Mouse (Mus musculus) spleen, adult 2 months (tissue): ENCODE data around the gene Diras1. TPM values are rescaled to one million over a fixed set of nuclear protein-coding genes. Genes with fewer than 3 reads are reported as not detected.

Experiments used
- DNase-seq, 2 experiments: peaks; one replicate each; pipeline versions ENCODE4 v3.0.0 to v3.0.0-alpha.2; 2012 to 2021; ENCODE audit warnings: low spot score in 2 of 2, low read depth in 1 of 2
- H3K27ac ChIP-seq: fragments of 200-500 bp; 2 replicates; pipeline ENCODE4 v1.5.1; 2012; ENCODE audit warnings: low read length, inconsistent platforms; ENCODE audit not compliant: insufficient read depth
- H3K27me3 ChIP-seq: fragments of 200-500 bp; 2 replicates; pipeline ENCODE4 v1.6.1; 2012; ENCODE audit warnings: mild to moderate bottlenecking, moderate library complexity, low read length, inconsistent platforms; ENCODE audit not compliant: control insufficient read depth, insufficient read depth
- H3K36me3 ChIP-seq: fragments of 200-500 bp; 2 replicates; pipeline ENCODE4 v1.6.1; 2012; ENCODE audit warnings: mild to moderate bottlenecking, low read length, inconsistent platforms; ENCODE audit not compliant: control insufficient read depth, insufficient read depth
- H3K4me1 ChIP-seq: fragments of 200-500 bp; 2 replicates; pipeline ENCODE4 v1.6.1; 2011; ENCODE audit warnings: inconsistent platforms; ENCODE audit not compliant: control insufficient read depth, insufficient read depth, insufficient read length
- H3K4me3 ChIP-seq: fragments of 200-500 bp; 2 replicates; pipeline ENCODE4 v1.5.1; 2011; ENCODE audit warnings: mild to moderate bottlenecking, inconsistent platforms; ENCODE audit not compliant: insufficient read depth, insufficient read length; ENCODE audit errors: extremely low read depth
- CTCF ChIP-seq: fragments of 200-500 bp; IDR thresholded peaks from 2 replicates; pipeline ENCODE4 v1.5.1; 2011; ENCODE audit warnings: mild to moderate bottlenecking, inconsistent platforms; ENCODE audit not compliant: insufficient read depth, insufficient read length, insufficient replicate concordance; ENCODE audit errors: extremely low read depth
- POLR2A ChIP-seq: fragments of 200-500 bp; IDR thresholded peaks from 2 replicates; pipeline ENCODE4 v1.6.1; 2011; ENCODE audit warnings: low read depth, low read length, inconsistent platforms
- WGBS: fragments of 180-500 bp; shearing (Covaris S2); methylation state at CpG from one replicate; pipeline ENCODE4 v1.1.7; 2018; 5-methylcytosine and 5-hydroxymethylcytosine counted together
- polyA plus RNA-seq: library from polyadenylated mRNA; depleted of rRNA; stranded (reverse); fragments of >200 nt; gene quantifications from 2 replicates; pipeline ENCODE4 v1.2.3, GENCODE M21; 2012

The Diras1 gene
- polyA plus RNA-seq, 1 experiment = 0.04 TPM

GRCm38 (mm10) chr10:81020207-81020606, 5.3 kb downstream of the Diras1 start:
- 75% methylated on average over 2 of the region's 2 CpGs for WGBS

GRCm38 (mm10) chr10:81019687-81020086, 5.8 kb downstream of the Diras1 start:
- TF ChIP-seq POLR2A (no peak), CTCF (no peak)
- Histone ChIP-seq H3K36me3 (no peaks in the 10 kb centered on the region), H3K4me3 (no peak overlapping the region), H3K4me1 (no peaks in the 10 kb centered on the region), H3K27ac (no peak overlapping the region), H3K27me3 (peaks cover 4% of the 10 kb centered on the region)
- DNase-seq = no peak
- WGBS = 88% methylated on average over 6 of the region's 6 CpGs

More at GRCm38 (mm10) chr10:81020207-81020606, 5.3 kb downstream of the Diras1 start:
- TF ChIP-seq CTCF (no peak), POLR2A (no peak)
- H3K36me3 ChIP-seq = no peaks in the 10 kb centered on the region
- H3K27me3 ChIP-seq = peaks cover 7% of the 10 kb centered on the region
- H3K4me1 ChIP-seq = no peaks in the 10 kb centered on the region
- H3K27ac ChIP-seq = no peak overlapping the region
- no peak for DNase-seq
- H3K4me3 ChIP-seq = no peak overlapping the region

GRCm38 (mm10) chr10:81018326-81018725, 7.1 kb downstream of the Diras1 start:
- TF ChIP-seq CTCF (no peak), POLR2A (no peak)
- DNase-seq = no peak
- Histone ChIP-seq H3K4me3 (no peak overlapping the region), H3K27ac (no peak overlapping the region), H3K36me3 (no peaks in the 10 kb centered on the region), H3K27me3 (peaks cover 4% of the 10 kb centered on the region), H3K4me1 (no peaks in the 10 kb centered on the region)
- WGBS = 51% methylated on average over 10 of the region's 10 CpGs

- H3K36me3 ChIP-seq = no peaks in the 10 kb centered on the region
- H3K4me3 ChIP-seq = no peak overlapping the region
- no peak for TF ChIP-seq POLR2A
- peak; percentile 93 for TF ChIP-seq CTCF
- H3K4me1 ChIP-seq = no peaks in the 10 kb centered on the region
- no peak overlapping the region for H3K27ac ChIP-seq
- WGBS = 8% methylated on average over 7 of the region's 7 CpGs
- DNase-seq = peak; percentile 25 to 70
- no peaks in the 10 kb centered on the region for H3K27me3 ChIP-seq
These were observed 8.8 kb downstream of the Diras1 start for GRCm38 (mm10) chr10:81016645-81017044.

- H3K4me1 ChIP-seq = no peaks in the 10 kb centered on the region
- TF ChIP-seq CTCF (no peak), POLR2A (no peak)
- no peaks in the 10 kb centered on the region for H3K36me3 ChIP-seq
- no peak overlapping the region for H3K27ac ChIP-seq
- DNase-seq = no peak
- H3K27me3 ChIP-seq = no peaks in the 10 kb centered on the region
- H3K4me3 ChIP-seq = no peak overlapping the region
- WGBS = 87% methylated on average over 2 of the region's 2 CpGs
These were observed 9.8 kb downstream of the Diras1 start for GRCm38 (mm10) chr10:81015666-81016065.

- Histone ChIP-seq H3K36me3 (no peaks in the 10 kb centered on the region), H3K27ac (no peak within 1 kb of the TSS), H3K4me3 (peak within 1 kb of the TSS; percentile 25; the same call in 1 of the 2 replicates), H3K27me3 (no peaks in the 10 kb centered on the region), H3K4me1 (no peaks in the 10 kb centered on the region)
- WGBS = 10% methylated on average over 31 of the region's 31 CpGs
- peak; percentile 67 to 81 for DNase-seq
- no peak for TF ChIP-seq POLR2A
- no peak for TF ChIP-seq CTCF
These were observed 10.8 kb downstream of the Diras1 start, which contains the start of gene Gng7 for GRCm38 (mm10) chr10:81014393-81015384. Gene Gng7 (minus strand): TSS chr10:81014945.
